Mouse (Mus musculus): ENCODE measurements around the gene Slc16a13. TPM values are rescaled to one million over a fixed set of nuclear protein-coding genes. Genes with fewer than 3 reads are reported as not detected.
"Not testable (repeated sequence)": the region's sequence is repeated elsewhere in the genome, so short reads cannot be mapped to it uniquely, and the experiment has no call there.

Slc16a13 gene
- total RNA-seq, 2 experiments from 2014 or later = 1.1 to 3.7 TPM

GRCm38 (mm10) chr11:70171181-70171580 is 49.7 kb downstream of the Slc16a13 start:
- DNase-seq = no peak

- no peak for DNase-seq
These were observed 50.6 kb downstream of the Slc16a13 start for GRCm38 (mm10) chr11:70170291-70170690.

- DNase-seq = not testable (repeated sequence)
These were observed 51.4 kb downstream of the Slc16a13 start for GRCm38 (mm10) chr11:70169471-70169870.

GRCm38 (mm10) chr11:70168136-70168535 is 52.7 kb downstream of the Slc16a13 start:
- DNase-seq = no peak

Small RNAs within 50 kb of the gene (microRNA-seq; reads per million reads assigned to microRNA genes)
- gene Mir195a = 749 to 2,934 reads per million in 2 experiments
- 0 reads per million in 2 experiments for gene Mir497
- 0 reads per million in 2 experiments for gene Mir497b

Other genes with a start within 250 kb of the Slc16a13 start
- 100 to 1,000 TPM; 237 to 249 TPM for gene Ctdnep1, start 239.9 kb downstream of the Slc16a13 start, total RNA-seq (2021)
- gene Elp5, start 238.5 kb downstream of the Slc16a13 start, total RNA-seq (2021) = 10 to 100 TPM; 46.9 to 53.2 TPM
- gene Gabarap, start 229.9 kb downstream of the Slc16a13 start, total RNA-seq (2021) = 100 to 1,000 TPM; 195 to 228 TPM
- gene Phf23, start 225.3 kb downstream of the Slc16a13 start, total RNA-seq (2021) = 10 to 100 TPM; 22.2 to 28.9 TPM
- 10 to 100 TPM in 1 of 2 experiments, 1 to 10 TPM in 1; 8.2 to 14.7 TPM for gene Dvl2, start 220.5 kb downstream of the Slc16a13 start, total RNA-seq (2021)
- gene Acadvl, start 205.7 kb downstream of the Slc16a13 start, total RNA-seq (2021) = 100 to 1,000 TPM; 217 to 254 TPM
- gene Dlg4, start 204.1 kb downstream of the Slc16a13 start, total RNA-seq (2021) = 10 to 100 TPM; 16.5 to 28.7 TPM
- gene Asgr1, start 167.0 kb downstream of the Slc16a13 start, total RNA-seq (2021) = under 1 TPM in 1 of 2 experiments, not detected in 1; 0.29 TPM
- gene Asgr2, start 128.4 kb downstream of the Slc16a13 start, total RNA-seq (2021) = under 1 TPM in 1 of 2 experiments, not detected in 1; 0.32 TPM
- gene Mgl2, start 90.7 kb downstream of the Slc16a13 start, total RNA-seq (2021) = 1 to 10 TPM; 3.2 to 4.0 TPM
- gene Clec10a, start 64.9 kb downstream of the Slc16a13 start, total RNA-seq (2021) = 1 to 10 TPM; 5.1 to 5.8 TPM
- under 1 TPM in 1 of 2 experiments, not detected in 1; 0.63 TPM for gene Slc16a11, start 8.3 kb downstream of the Slc16a13 start, total RNA-seq (2021)
- gene Bcl6b, start 8.7 kb upstream of the Slc16a13 start, total RNA-seq (2021) = 10 to 100 TPM; 12.6 to 21.5 TPM
- gene 0610010K14Rik, start 16.9 kb upstream of the Slc16a13 start, total RNA-seq (2021) = 10 to 100 TPM; 46.0 to 51.4 TPM
- gene Gm21988, start 18.8 kb upstream of the Slc16a13 start, total RNA-seq (2021) = 1 to 10 TPM; 2.8 to 3.8 TPM
- gene Rnasek, start 18.8 kb upstream of the Slc16a13 start, total RNA-seq (2021) = 10 to 100 TPM; 91.1 to 93.0 TPM
- 1 to 10 TPM in 1 of 2 experiments, under 1 TPM in 1; 0.94 to 1.7 TPM for gene Alox12, start 34.3 kb upstream of the Slc16a13 start, total RNA-seq (2021)
- gene Alox12e, start 101.6 kb upstream of the Slc16a13 start, total RNA-seq (2021) = not detected
- gene Alox15, start 131.0 kb upstream of the Slc16a13 start, total RNA-seq (2021) = under 1 TPM in 1 of 2 experiments, not detected in 1; 0.52 TPM
- 10 to 100 TPM; 20.2 to 21.4 TPM for gene Pelp1, start 189.0 kb upstream of the Slc16a13 start, total RNA-seq (2021)
- 10 to 100 TPM; 11.0 TPM for gene Arrb2, start 211.6 kb upstream of the Slc16a13 start, total RNA-seq (2021)
- gene Med11, start 230.9 kb upstream of the Slc16a13 start, total RNA-seq (2021) = 10 to 100 TPM in 1 of 2 experiments, 1 to 10 TPM in 1; 7.6 to 11.0 TPM
- gene Zmynd15, start 238.4 kb upstream of the Slc16a13 start, total RNA-seq (2021) = 1 to 10 TPM in 1 of 2 experiments, under 1 TPM in 1; 0.52 to 1.6 TPM
- gene Cxcl16, start 238.9 kb upstream of the Slc16a13 start, total RNA-seq (2021) = 1 to 10 TPM; 3.4 to 5.1 TPM